Mouse (Mus musculus) midbrain, embryonic 11.5 days (tissue): ENCODE measurements around the gene Miga2. TPM values are rescaled to one million over a fixed set of nuclear protein-coding genes. Genes with fewer than 3 reads are reported as not detected.

Experiments used
- ATAC-seq: fragments of 200-750 bp; cut with Nextera tagmentation; 2 replicates; pipeline ENCODE4 v1.8.0; 2017; ENCODE audit warnings: moderate TSS enrichment, moderate library complexity; ENCODE audit not compliant: low FRiP score
- DNase-seq: peaks from one replicate; pipeline ENCODE4 v3.0.0; 2015; ENCODE audit warnings: low spot score; ENCODE audit errors: missing footprints
- H3K27ac ChIP-seq: fragments of 300-500 bp; sonication (generic); 2 replicates; pipeline ENCODE4 v1.5.1; 2014; ENCODE audit warnings: low read depth, low read length
- H3K27me3 ChIP-seq: fragments of 300-500 bp; sonication (generic); 2 replicates; pipeline ENCODE4 v1.6.1; 2014; ENCODE audit warnings: mild to moderate bottlenecking, low read length, moderate library complexity, mixed read lengths; ENCODE audit not compliant: control insufficient read depth, insufficient read depth
- H3K36me3 ChIP-seq: fragments of 300-500 bp; sonication (generic); 2 replicates; pipeline ENCODE4 v1.6.1; 2014; ENCODE audit warnings: mild to moderate bottlenecking, low read length, moderate library complexity, mixed read lengths; ENCODE audit not compliant: control insufficient read depth, insufficient read depth
- H3K4me1 ChIP-seq: fragments of 300-500 bp; sonication (generic); 2 replicates; pipeline ENCODE4 v1.6.1; 2014; ENCODE audit warnings: low read length; ENCODE audit not compliant: control insufficient read depth, insufficient read depth
- H3K4me2 ChIP-seq: fragments of 300-500 bp; sonication (generic); 2 replicates; pipeline ENCODE4 v1.6.1; 2014; ENCODE audit warnings: mild to moderate bottlenecking, moderate library complexity
- H3K4me3 ChIP-seq: fragments of 300-500 bp; sonication (generic); 2 replicates; pipeline ENCODE4 v1.5.1; 2014; ENCODE audit warnings: low read depth, low read length
- H3K9ac ChIP-seq: fragments of 300-500 bp; sonication (generic); 2 replicates; pipeline ENCODE4 v1.6.1; 2014; ENCODE audit warnings: low read length
- H3K9me3 ChIP-seq: fragments of 300-500 bp; sonication (generic); 2 replicates; pipeline ENCODE4 v1.6.1; 2016; ENCODE audit warnings: low read length; ENCODE audit not compliant: control insufficient read depth
- WGBS: fragments of 180-500 bp; shearing (Covaris S2); extraction: QIAGEN DNeasy Blood & Tissue Kit; methylation state at CpG from one replicate; pipeline ENCODE4 v1.1.7; 2014; 5-methylcytosine and 5-hydroxymethylcytosine counted together
- polyA plus RNA-seq: library from polyadenylated mRNA; unstranded; fragments of >200 nt; fragmentation: Nextera tagmentation; extraction: Ambion mirVana; gene quantifications from 2 replicates; pipeline ENCODE4 v1.2.1, GENCODE M21; 2014

Miga2 gene
- polyA plus RNA-seq, 1 experiment from 2014 or later, result 16.6 TPM

DNA sequence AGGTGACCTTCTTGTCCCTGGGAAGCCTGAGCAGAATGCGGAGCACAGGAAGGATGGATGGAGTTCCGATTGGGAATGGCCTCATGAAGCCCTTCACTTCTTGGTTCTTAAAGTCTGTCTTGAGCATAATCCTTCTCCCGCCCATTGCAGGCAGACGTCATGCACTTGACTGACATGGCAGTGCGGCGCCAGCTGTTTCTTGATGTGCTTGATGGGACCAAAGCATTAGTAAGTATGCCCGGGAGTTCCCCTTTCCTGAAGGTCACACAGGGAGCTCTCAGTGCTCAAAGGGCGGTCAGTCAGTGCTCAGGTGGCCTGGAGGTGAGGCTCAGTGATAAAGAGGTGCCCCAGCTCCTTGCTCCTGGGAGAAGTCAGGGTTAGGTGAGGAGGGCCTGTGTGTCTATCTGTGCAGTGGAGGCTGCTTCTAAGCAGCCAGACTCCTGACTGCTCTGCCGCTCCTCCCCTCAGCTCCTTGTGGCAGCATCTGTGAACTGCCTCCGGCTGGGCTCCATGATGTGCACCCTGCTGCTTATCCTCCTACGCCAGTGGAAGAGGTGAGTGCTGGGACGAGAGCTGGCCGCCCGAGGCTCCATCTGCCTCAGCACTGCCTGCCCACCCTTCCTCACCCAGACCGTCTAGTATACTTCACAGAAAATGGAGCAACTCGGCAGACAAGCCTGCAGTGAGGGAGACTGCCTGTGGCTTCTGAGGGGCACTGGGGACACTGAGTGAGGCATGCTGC, 27.7 kb upstream of the Miga2 start:
- Histone ChIP-seq H3K27me3 (no peaks in the 10 kb centered on the region), H3K4me3 (no peak overlapping the region), H3K4me1 (no peaks in the 10 kb centered on the region), H3K9me3 (no peaks in the 10 kb centered on the region), H3K4me2 (no peak overlapping the region), H3K27ac (no peak overlapping the region), H3K36me3 (peaks cover 51% of the 10 kb centered on the region), H3K9ac (no peak overlapping the region)
- 83% methylated on average over 16 of the region's 16 CpGs for WGBS
- DNase-seq, result no peak
- no peak for ATAC-seq

DNA sequence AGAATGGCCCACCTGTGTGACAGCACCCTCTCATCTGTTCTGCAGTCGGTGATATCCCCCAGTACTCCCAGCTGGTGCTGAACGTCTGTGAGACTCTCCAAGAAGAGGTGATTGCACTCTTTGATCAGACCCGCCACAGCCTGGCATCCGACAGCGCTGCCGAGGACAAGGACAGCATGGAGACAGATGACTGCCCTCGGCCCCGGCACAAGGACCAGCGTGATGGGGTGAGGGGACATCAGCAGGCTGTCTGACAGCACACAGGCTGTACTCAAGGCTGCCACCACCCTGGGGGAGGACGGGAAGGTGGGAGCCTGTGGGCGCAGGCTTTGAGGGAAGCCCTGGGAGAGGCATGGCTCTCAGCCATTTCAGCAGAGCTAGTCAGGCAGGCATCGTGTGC, 26.9 kb upstream of the Miga2 start:
- H3K4me1 ChIP-seq, result no peaks in the 10 kb centered on the region
- no peak overlapping the region for H3K4me2 ChIP-seq
- 88% methylated on average over 12 of the region's 12 CpGs for WGBS
- no peaks in the 10 kb centered on the region for H3K9me3 ChIP-seq
- no peak overlapping the region for H3K9ac ChIP-seq
- no peaks in the 10 kb centered on the region for H3K27me3 ChIP-seq
- H3K4me3 ChIP-seq, result no peak overlapping the region
- ATAC-seq (no peak), DNase-seq (no peak)
- peaks cover 54% of the 10 kb centered on the region for H3K36me3 ChIP-seq
- H3K27ac ChIP-seq, result no peak overlapping the region

DNA sequence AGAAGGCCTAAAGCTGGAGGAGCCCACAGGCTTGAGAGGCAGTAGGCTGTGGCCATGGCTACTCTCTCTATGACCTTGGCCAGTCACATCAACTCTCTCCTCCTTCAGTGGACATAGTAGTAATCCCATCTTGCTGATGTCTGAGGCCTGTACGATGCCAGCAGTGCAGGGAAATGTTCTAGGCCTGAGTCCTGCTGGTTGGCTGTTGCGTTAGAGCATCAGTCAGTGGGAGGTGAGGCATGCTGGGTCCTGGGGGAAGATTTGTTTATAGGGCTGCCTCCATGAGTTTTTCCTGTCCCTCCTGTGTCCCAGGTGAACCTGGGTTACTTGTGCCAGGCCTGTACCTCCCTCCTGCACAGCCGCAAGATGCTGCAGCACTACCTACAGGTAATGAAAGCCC, 22.0 kb upstream of the Miga2 start:
- Histone ChIP-seq H3K4me1 (no peaks in the 10 kb centered on the region), H3K9ac (no peak overlapping the region), H3K36me3 (peaks cover 48% of the 10 kb centered on the region), H3K27ac (no peak overlapping the region), H3K4me2 (no peak overlapping the region), H3K4me3 (no peak overlapping the region), H3K27me3 (no peaks in the 10 kb centered on the region), H3K9me3 (no peaks in the 10 kb centered on the region)
- DNase-seq, result no peak
- 91% methylated on average over 3 of the region's 3 CpGs for WGBS
- no peak for ATAC-seq

DNA sequence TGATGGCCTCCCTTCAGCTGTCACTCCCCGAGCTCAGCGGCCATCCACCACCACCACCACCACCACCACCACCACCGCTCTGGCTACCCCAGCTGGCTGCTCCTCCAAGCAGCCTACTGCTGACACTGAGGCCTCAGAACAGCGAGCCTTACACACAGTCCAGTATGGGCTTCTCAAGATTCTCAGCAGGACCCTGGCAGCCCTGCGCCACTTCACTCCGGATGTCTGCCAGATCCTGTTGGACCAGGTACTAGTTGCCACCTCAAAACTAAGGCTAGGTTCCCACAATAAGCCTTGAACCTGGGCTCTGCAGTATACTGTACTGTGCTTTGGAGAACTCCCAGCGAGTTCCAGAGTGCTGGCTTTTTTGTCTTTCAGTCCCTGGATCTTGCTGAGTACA, 21.5 kb upstream of the Miga2 start:
- no peak for ATAC-seq
- DNase-seq, result no peak
- Histone ChIP-seq H3K9me3 (no peaks in the 10 kb centered on the region), H3K4me3 (no peak overlapping the region), H3K9ac (no peak overlapping the region), H3K36me3 (peaks cover 45% of the 10 kb centered on the region), H3K4me1 (no peaks in the 10 kb centered on the region), H3K27me3 (no peaks in the 10 kb centered on the region), H3K27ac (no peak overlapping the region), H3K4me2 (no peak overlapping the region)
- 93% methylated on average over 7 of the region's 7 CpGs for WGBS

DNA sequence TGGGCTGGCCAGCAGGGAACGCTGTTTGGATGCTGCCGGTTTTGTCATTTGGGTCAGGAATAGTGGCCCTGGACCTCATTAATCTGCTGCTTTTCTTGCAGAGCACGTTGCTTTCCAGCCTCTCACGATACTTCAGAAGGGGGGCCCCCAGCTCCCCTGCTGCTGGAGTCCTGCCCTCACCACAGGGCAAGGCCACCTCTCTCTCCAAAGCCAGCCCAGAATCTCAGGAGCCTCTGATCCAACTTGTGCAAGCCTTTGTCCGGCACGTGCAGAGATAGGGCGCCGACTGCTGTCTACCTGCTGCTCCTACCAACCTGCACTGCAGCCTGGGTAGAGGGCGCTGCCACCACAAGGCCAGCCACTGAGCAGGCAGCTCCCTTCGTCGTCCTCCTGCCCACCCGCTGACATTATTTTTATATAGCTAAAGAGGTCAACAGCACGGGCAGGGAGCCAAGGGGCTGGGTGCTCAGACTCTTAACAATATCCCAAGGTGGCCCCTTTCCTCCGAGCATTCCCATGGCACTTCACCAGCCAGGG, 20.4 kb upstream of the Miga2 start:
- H3K36me3 ChIP-seq, result peaks cover 43% of the 10 kb centered on the region
- H3K27me3 ChIP-seq, result no peaks in the 10 kb centered on the region
- no peak overlapping the region for H3K4me2 ChIP-seq
- H3K9me3 ChIP-seq, result no peaks in the 10 kb centered on the region
- no peaks in the 10 kb centered on the region for H3K4me1 ChIP-seq
- DNase-seq (no peak), ATAC-seq (no peak)
- no peak overlapping the region for H3K9ac ChIP-seq
- H3K4me3 ChIP-seq, result no peak overlapping the region
- H3K27ac ChIP-seq, result no peak overlapping the region
- WGBS, result 75% methylated on average over 14 of the region's 14 CpGs

DNA sequence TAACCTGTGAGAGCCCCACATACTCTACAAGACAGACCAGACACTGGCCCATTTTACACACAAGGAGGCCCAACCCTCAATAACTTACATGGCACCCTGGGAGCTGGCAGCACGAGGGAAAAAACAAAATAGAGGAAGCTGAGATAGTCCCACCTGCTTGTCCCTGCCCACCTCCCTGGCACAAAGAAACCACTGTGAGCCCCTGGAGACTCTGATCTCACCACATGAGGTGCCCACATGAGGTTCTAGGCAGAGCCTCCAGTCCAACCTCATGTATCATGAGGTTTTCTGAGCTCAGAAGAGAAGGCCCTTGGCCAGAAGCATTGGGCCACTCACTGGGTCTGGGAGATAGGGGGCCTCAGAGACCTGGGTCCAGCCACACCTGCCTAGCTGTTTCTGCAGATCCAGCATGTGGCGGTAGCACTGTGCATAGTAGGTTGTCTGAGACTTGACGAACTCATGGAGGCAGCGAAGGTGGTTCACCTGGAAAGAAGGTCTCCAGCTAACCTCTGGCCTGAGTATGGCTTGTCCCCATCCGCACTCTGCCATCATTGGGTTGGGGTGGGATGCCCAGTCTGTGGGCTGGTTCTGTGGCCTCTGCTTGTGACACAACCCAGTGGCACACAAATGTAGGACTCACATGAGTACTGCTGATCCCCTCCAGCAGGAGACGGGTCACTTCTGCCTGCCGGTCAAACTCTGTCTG, 17.9 kb upstream of the Miga2 start:
- Histone ChIP-seq H3K4me1 (no peaks in the 10 kb centered on the region), H3K27ac (no peak overlapping the region), H3K9ac (no peak overlapping the region), H3K36me3 (peaks cover 31% of the 10 kb centered on the region), H3K4me2 (no peak overlapping the region), H3K27me3 (no peaks in the 10 kb centered on the region), H3K9me3 (no peaks in the 10 kb centered on the region), H3K4me3 (no peak overlapping the region)
- no peak for DNase-seq
- 92% methylated on average over 7 of the region's 7 CpGs for WGBS
- no peak for ATAC-seq

DNA sequence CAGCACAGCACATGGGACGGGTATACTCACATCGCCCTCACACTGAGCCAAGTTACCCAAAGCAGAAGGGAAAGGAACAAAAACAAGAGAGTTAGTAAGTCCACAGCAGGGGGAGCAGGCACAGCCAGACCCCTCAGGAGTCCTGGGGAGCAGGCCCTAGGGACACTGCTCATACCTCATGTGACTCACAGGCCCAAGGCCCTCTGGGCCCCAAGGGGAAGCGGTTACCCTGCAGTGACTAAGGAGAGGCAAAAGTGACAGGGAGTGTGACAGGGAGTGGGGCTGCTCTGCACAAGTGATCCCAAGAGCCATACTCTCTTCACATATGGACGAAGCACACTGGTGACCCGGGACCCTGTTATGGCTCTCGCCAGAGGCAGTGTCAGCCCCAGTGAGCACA, 14.8 kb upstream of the Miga2 start:
- WGBS, result 90% methylated on average over 6 of the region's 6 CpGs
- DNase-seq (no peak), ATAC-seq (no peak)
- H3K9ac ChIP-seq, result no peak overlapping the region
- no peaks in the 10 kb centered on the region for H3K9me3 ChIP-seq
- no peak overlapping the region for H3K4me2 ChIP-seq
- no peaks in the 10 kb centered on the region for H3K4me1 ChIP-seq
- no peak overlapping the region for H3K4me3 ChIP-seq
- no peak overlapping the region for H3K27ac ChIP-seq
- H3K27me3 ChIP-seq, result no peaks in the 10 kb centered on the region
- peaks cover 9% of the 10 kb centered on the region; the same call in 1 of the 2 replicates for H3K36me3 ChIP-seq

DNA sequence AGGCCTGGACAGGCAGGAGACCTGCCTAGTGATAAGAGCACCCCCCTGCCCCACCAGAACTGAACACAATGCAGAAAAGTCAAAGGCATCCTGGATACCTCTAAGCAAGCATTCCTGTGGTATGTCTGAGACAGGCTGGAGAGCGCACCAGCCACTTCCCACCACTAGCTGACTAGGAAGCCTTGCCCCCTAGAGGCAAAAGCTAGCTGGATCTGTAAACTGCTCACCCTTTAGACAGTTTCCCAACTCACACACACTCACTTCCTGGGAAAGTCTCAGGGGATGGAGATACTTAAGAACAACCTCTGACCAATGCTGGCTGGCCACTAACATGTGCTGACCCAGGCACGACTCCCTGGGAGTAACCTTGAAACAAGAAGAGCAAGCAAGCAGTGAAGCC, 12.9 kb upstream of the Miga2 start:
- WGBS, result 84% methylated on average over 2 of the region's 2 CpGs
- no peak overlapping the region for H3K9ac ChIP-seq
- no peak for DNase-seq
- H3K27ac ChIP-seq, result no peak overlapping the region
- H3K4me3 ChIP-seq, result no peak overlapping the region
- H3K4me2 ChIP-seq, result no peak overlapping the region
- no peak for ATAC-seq
- no peaks in the 10 kb centered on the region for H3K27me3 ChIP-seq
- no peaks in the 10 kb centered on the region for H3K9me3 ChIP-seq
- peaks cover 3% of the 10 kb centered on the region; the same call in 1 of the 2 replicates for H3K36me3 ChIP-seq
- H3K4me1 ChIP-seq, result no peaks in the 10 kb centered on the region

DNA sequence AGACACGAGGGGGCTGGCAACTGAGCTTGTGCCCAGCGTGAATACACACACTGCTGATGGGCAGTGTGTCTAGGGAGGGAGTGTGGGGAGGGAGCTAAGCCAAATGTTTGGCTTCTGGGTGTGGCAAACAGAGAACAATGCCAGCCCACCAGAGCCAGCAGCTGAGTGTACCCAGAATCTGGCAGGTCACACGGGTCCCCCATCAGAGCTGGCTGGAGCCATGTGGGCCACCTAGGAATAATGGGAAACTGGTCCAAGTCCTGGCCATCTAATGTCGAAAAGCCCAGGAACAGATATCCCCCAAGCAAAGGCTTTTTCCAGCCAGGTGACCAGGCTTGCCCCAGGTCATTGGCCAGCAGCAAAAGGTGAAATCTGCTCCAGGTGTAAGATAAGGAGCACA, 8.2 kb upstream of the Miga2 start:
- Histone ChIP-seq H3K4me3 (no peak overlapping the region), H3K36me3 (no peaks in the 10 kb centered on the region), H3K4me1 (peaks cover 13% of the 10 kb centered on the region), H3K9me3 (no peaks in the 10 kb centered on the region), H3K4me2 (no peak overlapping the region), H3K27me3 (no peaks in the 10 kb centered on the region), H3K27ac (no peak overlapping the region), H3K9ac (no peak overlapping the region)
- 83% methylated on average over 4 of the region's 4 CpGs for WGBS
- ATAC-seq (no peak), DNase-seq (no peak)
